Mouse (Mus musculus) kidney, adult 2 months (tissue): ENCODE results near the gene 1700012B07Rik. TPM values are rescaled to one million over a fixed set of nuclear protein-coding genes. Genes with fewer than 3 reads are reported as not detected.

Experiments
- DNase-seq: peaks from one replicate; pipeline ENCODE4 v3.0.0; 2021
- H3K27ac ChIP-seq: fragments of 200-500 bp; 2 replicates; pipeline ENCODE4 v1.5.1; 2012; ENCODE audit warnings: low read depth, low read length, control low read depth, inconsistent platforms; ENCODE audit not compliant: insufficient read depth
- H3K27me3 ChIP-seq: fragments of 200-500 bp; replicated peaks from 2 replicates; pipeline ENCODE4 v1.6.1; 2012; ENCODE audit warnings: mild to moderate bottlenecking, moderate library complexity, low read length, inconsistent platforms; ENCODE audit not compliant: control insufficient read depth, insufficient read depth
- H3K36me3 ChIP-seq: fragments of 200-500 bp; 2 replicates; pipeline ENCODE4 v1.6.1; 2012; ENCODE audit warnings: mild to moderate bottlenecking, moderate library complexity, low read length, inconsistent platforms; ENCODE audit not compliant: control insufficient read depth, insufficient read depth
- H3K4me1 ChIP-seq: fragments of 200-500 bp; 2 replicates; pipeline ENCODE4 v1.6.1; 2011; ENCODE audit warnings: low read length; ENCODE audit not compliant: control insufficient read depth, insufficient read depth
- H3K4me3 ChIP-seq: fragments of 200-500 bp; 2 replicates; pipeline ENCODE4 v1.5.1; 2011; ENCODE audit warnings: mild to moderate bottlenecking, low read depth, low read length, control low read depth; ENCODE audit not compliant: insufficient read depth
- CTCF ChIP-seq: fragments of 200-500 bp; conservative IDR thresholded peaks from 2 replicates; pipeline ENCODE4 v1.5.1; 2011; ENCODE audit warnings: low read depth, mild to moderate bottlenecking, control low read depth, low read length, moderate library complexity, mixed read lengths; ENCODE audit not compliant: insufficient read depth, insufficient read length
- POLR2A ChIP-seq: fragments of 200-500 bp; IDR thresholded peaks from one replicate; pipeline ENCODE4 v1.6.1; 2011; ENCODE audit warnings: low read depth, low read length, control low read depth
- WGBS: fragments of 180-500 bp; shearing (Covaris S2); methylation state at CpG from one replicate; pipeline ENCODE4 v1.1.7; 2018; 5-methylcytosine and 5-hydroxymethylcytosine counted together
- polyA plus RNA-seq: library from polyadenylated mRNA; depleted of rRNA; stranded (reverse); fragments of >200 nt; gene quantifications from 2 replicates; pipeline ENCODE4 v1.2.3, GENCODE M21; 2012; rRNA removed

The 1700012B07Rik gene
- polyA plus RNA-seq, 1 experiment, result not detected

DNA sequence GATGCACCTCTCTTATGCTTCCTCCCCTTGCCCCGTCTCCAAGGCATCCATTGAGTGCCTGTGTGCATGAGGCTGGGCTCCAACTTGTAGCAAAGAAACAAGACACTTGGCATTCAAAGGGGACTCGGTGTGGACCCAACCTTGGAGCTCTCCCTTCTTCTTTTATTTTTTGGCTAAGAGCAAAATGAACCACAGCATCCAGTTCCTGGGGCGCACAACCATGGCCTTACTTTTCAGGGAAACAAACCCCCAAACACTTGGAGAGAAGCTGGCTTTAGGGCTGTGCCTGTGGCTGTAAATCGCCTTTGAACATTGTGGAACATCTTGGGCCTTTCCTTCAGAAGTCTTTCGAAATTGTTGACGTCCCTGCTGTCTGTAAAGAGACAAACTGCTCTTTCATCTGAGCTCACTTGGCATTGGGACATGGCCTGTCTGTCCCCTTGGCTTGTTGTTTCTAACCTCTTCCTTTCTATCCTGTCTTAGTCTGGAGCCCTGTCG lies 73.7 kb downstream of the 1700012B07Rik start:
- no peaks in the 10 kb centered on the region for H3K36me3 ChIP-seq
- no peaks in the 10 kb centered on the region for H3K27me3 ChIP-seq
- no peak overlapping the region for H3K27ac ChIP-seq
- TF ChIP-seq CTCF, result no peak
- no peak for TF ChIP-seq POLR2A
- DNase-seq, result no peak
- WGBS, result 74% methylated on average over 7 of the region's 7 CpGs
- H3K4me3 ChIP-seq, result no peak overlapping the region
- 0 out of 2 replicates have a peak, but pooled peaks cover 3% of the 10 kb centered on the region for H3K4me1 ChIP-seq

DNA sequence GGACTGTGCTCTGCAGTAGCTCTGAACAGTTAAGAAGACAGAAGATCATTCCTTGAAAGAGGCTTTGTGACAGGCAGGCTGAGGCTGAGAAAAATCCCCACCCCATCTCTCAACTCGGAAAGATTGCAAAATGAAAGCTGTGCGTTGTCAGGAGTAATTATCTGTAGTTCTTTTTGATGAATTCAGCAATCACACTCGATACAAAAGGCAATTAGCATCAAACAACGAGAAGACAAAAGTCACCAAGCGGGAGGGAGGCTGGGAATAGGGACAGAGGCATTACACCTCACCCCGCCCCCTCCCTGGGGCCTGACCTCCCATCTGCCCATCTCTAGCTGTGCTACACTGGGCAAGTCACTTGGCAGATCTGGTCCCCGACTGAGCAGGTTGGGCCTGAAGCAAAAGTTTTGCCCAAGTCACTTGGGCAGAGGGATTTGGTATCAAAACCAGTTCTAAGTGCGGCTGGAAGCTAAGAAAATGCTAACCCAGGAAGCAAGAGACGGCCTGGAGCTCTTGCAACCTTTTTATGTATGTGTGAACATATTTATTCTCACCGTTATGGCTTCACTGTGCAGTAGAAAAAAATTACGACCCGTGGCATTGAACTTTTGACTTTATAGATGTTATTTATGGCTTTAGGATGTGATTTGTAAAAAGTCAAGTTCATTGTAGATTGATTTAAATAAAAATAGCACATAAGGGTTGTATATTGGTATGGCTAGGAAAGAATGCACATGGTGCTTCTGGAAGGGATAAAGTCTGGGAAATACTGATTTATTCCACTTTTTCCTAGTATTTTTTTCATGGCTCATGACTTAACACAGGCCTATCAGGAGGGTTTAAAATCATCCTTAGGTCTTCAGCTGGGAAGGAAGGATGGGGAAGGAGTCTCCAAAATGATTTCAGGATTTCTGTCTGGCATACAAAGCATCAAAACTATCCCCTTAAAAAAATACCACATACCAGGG lies 75.9 kb downstream of the 1700012B07Rik start:
- no peak for TF ChIP-seq POLR2A
- TF ChIP-seq CTCF, result no peak
- Histone ChIP-seq H3K27me3 (no peaks in the 10 kb centered on the region), H3K27ac (no peak overlapping the region), H3K4me1 (no peaks in the 10 kb centered on the region), H3K4me3 (no peak overlapping the region), H3K36me3 (no peaks in the 10 kb centered on the region)
- WGBS, result 50% methylated on average over 12 of the region's 12 CpGs
- DNase-seq, result no peak

DNA sequence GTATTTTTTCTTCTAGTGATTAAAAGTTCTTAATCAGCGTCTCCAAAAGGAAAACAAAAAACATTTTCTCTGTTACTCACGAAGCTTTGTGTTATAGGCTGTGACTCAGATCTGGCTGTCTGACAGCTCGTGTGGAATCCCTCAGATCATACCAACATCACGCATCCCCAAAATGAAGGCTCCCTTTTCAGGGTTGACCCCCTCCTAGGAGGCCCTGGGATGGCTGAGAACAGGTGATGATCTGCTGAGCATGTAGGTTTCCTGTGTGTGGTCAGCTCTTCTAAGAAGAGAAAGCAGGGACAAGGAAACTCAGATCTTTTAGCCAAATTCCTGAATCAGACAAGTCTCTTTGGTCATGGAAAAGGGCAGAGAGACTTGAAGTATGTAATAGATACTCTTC lies 82.6 kb downstream of the 1700012B07Rik start:
- TF ChIP-seq CTCF (no peak), POLR2A (no peak)
- WGBS, result 72% methylated on average over 4 of the region's 4 CpGs
- H3K36me3 ChIP-seq, result no peaks in the 10 kb centered on the region
- no peak for DNase-seq
- H3K4me3 ChIP-seq, result no peak overlapping the region
- H3K27me3 ChIP-seq, result no peaks in the 10 kb centered on the region
- H3K27ac ChIP-seq, result no peak overlapping the region
- H3K4me1 ChIP-seq, result no peaks in the 10 kb centered on the region

DNA sequence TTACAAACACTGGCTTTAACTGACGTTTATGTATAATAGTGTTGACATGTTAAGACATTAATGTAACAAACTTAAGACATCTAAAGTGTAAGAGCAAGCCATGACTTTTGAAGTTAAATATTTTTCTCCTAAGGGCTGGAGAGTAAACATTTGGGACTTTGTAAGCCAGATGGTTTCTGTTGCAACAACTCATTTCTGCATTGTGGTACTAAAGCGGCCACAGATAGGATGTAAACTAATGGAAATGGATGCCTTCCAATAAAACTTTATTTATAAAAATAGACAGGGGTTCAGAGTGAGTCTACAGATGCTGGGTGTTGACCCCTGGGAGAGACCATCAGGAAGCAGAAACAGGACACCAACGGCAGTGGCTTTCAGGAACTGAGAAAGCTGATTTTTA lies 89.9 kb downstream of the 1700012B07Rik start:
- DNase-seq, result no peak
- 56% methylated on average over 3 of the region's 3 CpGs for WGBS
- TF ChIP-seq POLR2A (no peak), CTCF (no peak)

More for the DNA sequence above, 89.9 kb downstream of the 1700012B07Rik start:
- no peaks in the 10 kb centered on the region for H3K27me3 ChIP-seq
- H3K4me1 ChIP-seq, result no peaks in the 10 kb centered on the region
- H3K27ac ChIP-seq, result no peak overlapping the region
- no peak overlapping the region for H3K4me3 ChIP-seq
- H3K36me3 ChIP-seq, result no peaks in the 10 kb centered on the region

Other genes with a start within 250 kb of the 1700012B07Rik start
- gene Wipi1, start 216.1 kb downstream of the 1700012B07Rik start, polyA plus RNA-seq, result 22.7 and 25.2 TPM in 2 replicates
- 85.9 and 102 TPM in 2 replicates for gene Prkar1a, start 178.6 kb downstream of the 1700012B07Rik start, polyA plus RNA-seq
- 7.5 and 7.6 TPM in 2 replicates for gene Fam20a, start 105.8 kb downstream of the 1700012B07Rik start, polyA plus RNA-seq
- gene Abca8b, start 167.8 kb upstream of the 1700012B07Rik start, polyA plus RNA-seq, result 0.54 and 0.69 TPM in 2 replicates